In genomic region chr14:22686886-22687285, GRCm38 (mm10) we compare ENCODE assay signal across 19 mouse cellular contexts.
DNase-seq lines count a peak whose midpoint lies in the region; ATAC-seq and TF ChIP-seq lines count a peak whose summit lies in the region.
"Had no signal": no experiment of that assay in that cellular context is flagged by ENCODE, and none has a peak within 500 bp of the region (broad histone marks: within the 10 kb centered on the region; RNA-seq: fewer than 3 reads in every experiment).

No protein-coding gene starts in this region.

- no peak for TF ChIP-seq POLR2A in lung, adult 2 months (IDR thresholded peaks at IDR 0.05; ENCODE audit: borderline replicate concordance, extremely low read depth, low read depth, low read length)

- ATAC-seq in lung, embryonic 15.5 days (ENCODE audit: borderline replicate concordance, extremely low read depth, low FRiP score, low TSS enrichment) = peak; percentile 86
- ATAC-seq in lung, embryonic 16.5 days (ENCODE audit: low read depth) = peak; percentile 88
- ATAC-seq: activated CD4-positive, CD25-positive, alpha-beta regulatory T cell, adult 4 months; intestine, embryonic 15.5 days; Patski had no signal

- peak; percentile 41 for DNase-seq in gastrocnemius, adult 2 months
- no peak for DNase-seq in gastrocnemius, postnatal 10 days
- no peak for DNase-seq in lung, adult 2 months
- DNase-seq in skeletal muscle tissue, adult 2 months (ENCODE audit: low read depth, low spot score) = peak; percentile 23
- DNase-seq in left cerebral cortex, adult 8-10 months (ENCODE audit: low spot score in 2 of 2) = no peak
- DNase-seq: adrenal gland, postnatal 14 days; cerebellum, adult 11-12 months; left cerebral cortex, postnatal 4 days; right cerebral cortex, postnatal 25 days; thymus, adult 18-20 months had no signal

- TF ChIP-seq CTCF in gastrocnemius, adult 2 months (IDR thresholded peaks at IDR 0.05) = no peak
- TF ChIP-seq CTCF in lung, adult 2 months (IDR thresholded peaks at IDR 0.05; ENCODE audit: insufficient read depth, low read length) = no peak

- H3K4me3 ChIP-seq in gastrocnemius, adult 2 months = no peak overlapping the region
- no peak overlapping the region for H3K4me3 ChIP-seq in lung, embryonic 15.5 days
- H3K4me3 ChIP-seq in lung, adult 2 months (replicated peaks; ENCODE audit: extremely low read depth, low read depth, low read length) = no peak overlapping the region
- no peak overlapping the region for H3K4me3 ChIP-seq in lung, embryonic 16.5 days (ENCODE audit: low read length)
- H3K4me3 ChIP-seq: heart, embryonic 13.5 days; intestine, embryonic 15.5 days had no signal

- H3K27ac ChIP-seq in gastrocnemius, adult 2 months = peak overlapping the region; percentile 35; the same call in 1 of the 2 replicates
- H3K27ac ChIP-seq in lung, embryonic 15.5 days = peak overlapping the region; percentile 56
- H3K27ac ChIP-seq in lung, embryonic 16.5 days (ENCODE audit: low read length) = peak overlapping the region; percentile 77
- H3K27ac ChIP-seq: heart, embryonic 13.5 days; hindbrain, embryonic 14.5 days; intestine, embryonic 15.5 days; macrophage had no signal

- intact Hi-C loops in gastrocnemius, adult 2 months (cut with DNase I) = no loop called here

- no peaks in the 10 kb centered on the region for H3K27me3 ChIP-seq in lung, embryonic 15.5 days
- no peaks in the 10 kb centered on the region for H3K27me3 ChIP-seq in lung, embryonic 16.5 days (ENCODE audit: control insufficient read depth, insufficient read depth, low read depth, low read length)
- H3K27me3 ChIP-seq: intestine, embryonic 15.5 days; Patski had no signal

- no peak overlapping the region for H3K4me2 ChIP-seq in lung, embryonic 15.5 days
- H3K4me2 ChIP-seq in lung, embryonic 16.5 days (ENCODE audit: low read depth, low read length) = no peak overlapping the region
- H3K4me2 ChIP-seq: heart, embryonic 13.5 days; hindbrain, embryonic 14.5 days; intestine, embryonic 15.5 days; midbrain, embryonic 11.5 days had no signal

- no peaks in the 10 kb centered on the region for H3K9me3 ChIP-seq in lung, embryonic 15.5 days
- no peaks in the 10 kb centered on the region for H3K9me3 ChIP-seq in lung, embryonic 16.5 days (ENCODE audit: control insufficient read depth, low read length)
- H3K9me3 ChIP-seq: heart, embryonic 13.5 days; intestine, embryonic 15.5 days had no signal

- WGBS in lung, embryonic 15.5 days = 36% methylated on average over 4 of the region's 4 CpGs
- WGBS in lung, adult 2 months = 58% methylated on average over 4 of the region's 4 CpGs
- 38% methylated on average over 4 of the region's 4 CpGs for whole genome bisulfite sequencing in lung, embryonic 16.5 days

- H3K4me1 ChIP-seq in lung, embryonic 15.5 days = peaks cover 33% of the 10 kb centered on the region
- H3K4me1 ChIP-seq in lung, adult 2 months (ENCODE audit: control insufficient read depth, insufficient read depth, low read length) = no peaks in the 10 kb centered on the region; the same call in 1 of the 2 replicates
- H3K4me1 ChIP-seq in lung, embryonic 16.5 days (replicated peaks; ENCODE audit: control insufficient read depth, insufficient read depth, low read length) = peaks cover 8% of the 10 kb centered on the region; the same call in 1 of the 2 replicates
- H3K4me1 ChIP-seq: heart, embryonic 13.5 days; intestine, embryonic 15.5 days had no signal

- H3K36me3 ChIP-seq in lung, embryonic 15.5 days = no peaks in the 10 kb centered on the region
- H3K36me3 ChIP-seq in lung, embryonic 16.5 days (ENCODE audit: control insufficient read depth, insufficient read depth, low read length) = no peaks in the 10 kb centered on the region
- H3K36me3 ChIP-seq: heart, embryonic 13.5 days; intestine, embryonic 15.5 days had no signal

- H3K9ac ChIP-seq in lung, embryonic 15.5 days = no peak overlapping the region
- H3K9ac ChIP-seq in lung, embryonic 16.5 days (ENCODE audit: low read length) = no peak overlapping the region
- H3K9ac ChIP-seq: heart, embryonic 13.5 days; hindbrain, embryonic 14.5 days; intestine, embryonic 15.5 days had no signal

Comparison
In these comparisons a context has a peak if more than half of its experiments do, and no peak if none do; other contexts are left out.
1. DNase-seq: peak in gastrocnemius, adult 2 months (single experiment) and skeletal muscle tissue, adult 2 months (single experiment); none in gastrocnemius, postnatal 10 days (single experiment), lung, adult 2 months (single experiment) and left cerebral cortex, adult 8-10 months (0 of 2).
2. Peak in every context shown above with its lines, with median percentiles within 50 percentile points of each other: H3K27ac ChIP-seq.